Mouse (Mus musculus): ENCODE data around the gene Tmem127. TPM values are rescaled to one million over a fixed set of nuclear protein-coding genes. Genes with fewer than 3 reads are reported as not detected.
"Not testable (repeated sequence)": the region's sequence is repeated elsewhere in the genome, so short reads cannot be mapped to it uniquely, and the experiment has no call there.

Tmem127 gene
- total and polyA plus RNA-seq, 3 experiments: 11.5 to 15.8 (median 11.9) TPM

- H3K4me2 ChIP-seq (ENCODE audit: insufficient read depth, low read depth, poor library complexity, severe bottlenecking); H3K9me3 ChIP-seq (replicated peaks; ENCODE audit: low read length); H3K9ac ChIP-seq (ENCODE audit: insufficient read depth, low read depth); DNase-seq (ENCODE audit: extremely low read depth); H3K27me3 ChIP-seq (replicated peaks); in situ Hi-C loops (cut with MboI; ENCODE audit: low pct_ligation_motif_present, low pct_unique_long_range_greater_than_20kb, low sequenced_read_pairs); H3K27ac ChIP-seq (ENCODE audit: insufficient read depth, low read depth); dilution Hi-C loops (cut with MboI; ENCODE audit: extremely low pct_ligation_motif_present, extremely low pct_unique_long_range_greater_than_20kb, low sequenced_read_pairs): not testable (repeated sequence)
- peaks cover 53% of the 10 kb centered on the region for H3K79me2 ChIP-seq (replicated peaks; ENCODE audit: control insufficient read depth, extremely low read depth, insufficient read depth, poor library complexity, severe bottlenecking)
- H3K4me1 ChIP-seq (ENCODE audit: control insufficient read depth in 1 of 2, insufficient read depth in 2 of 2): peaks cover 3 to 44% of the 10 kb centered on the region in 2 experiments; a peak in 3 of 4 replicates
- TF ChIP-seq TBP (conservative IDR thresholded peaks at IDR 0.05; ENCODE audit: low read depth, low read length): 0 out of 2 replicates have a peak, but pooled peaks have one; percentile 37
- H3K4me3 ChIP-seq (replicated peaks in 1 of 3; ENCODE audit: low read depth in 2 of 3, low read length in 2 of 3, poor library complexity in 1 of 3): peak overlapping the region in 1 of 3 experiments; percentile 64
- H3K36me3 ChIP-seq (replicated peaks in 1 of 2; ENCODE audit: control insufficient read depth in 1 of 2, insufficient read depth in 1 of 2, low read length in 1 of 2): peaks cover 0 to 20% of the 10 kb centered on the region in 2 experiments
Measured at GRCm38 (mm10) chr2:127272049-127272448, 24.3 kb downstream of the Tmem127 start.

- H3K4me3 ChIP-seq (replicated peaks in 1 of 3; ENCODE audit: low read depth in 2 of 3, low read length in 2 of 3, poor library complexity in 1 of 3): no peak overlapping the region
- TF ChIP-seq POLR2A (IDR thresholded peaks at IDR 0.05; ENCODE audit: low read depth, low read length) (no peak), TCF12 (IDR thresholded peaks at IDR 0.05; ENCODE audit: low read depth, low read length) (no peak), JUN (IDR thresholded peaks at IDR 0.05; ENCODE audit: insufficient read depth, low read depth, low read length) (no peak), KAT2A (IDR thresholded peaks at IDR 0.05; ENCODE audit: insufficient replicate concordance, low read length) (no peak), NELFE (IDR thresholded peaks at IDR 0.05; ENCODE audit: low read depth, low read length) (no peak), CHD1 (IDR thresholded peaks at IDR 0.05; ENCODE audit: low read depth, low read length) (no peak), MYC (IDR thresholded peaks at IDR 0.05; ENCODE audit: low read depth, low read length) (no peak), ZNF384 (IDR thresholded peaks at IDR 0.05; ENCODE audit: low read depth, low read length) (no peak), RAD21 (IDR thresholded peaks at IDR 0.05; ENCODE audit: low read depth, low read length) (no peak), SIN3A (IDR thresholded peaks at IDR 0.05; ENCODE audit: low read length) (no peak), ETS1 (conservative IDR thresholded peaks at IDR 0.05; ENCODE audit: low read depth, low read length) (no peak)
- peaks cover 0 to 14% of the 10 kb centered on the region in 2 experiments for H3K36me3 ChIP-seq (replicated peaks in 1 of 2; ENCODE audit: control insufficient read depth in 1 of 2, insufficient read depth in 1 of 2, low read length in 1 of 2)
- dilution Hi-C loops (cut with MboI; ENCODE audit: extremely low pct_ligation_motif_present, extremely low pct_unique_long_range_greater_than_20kb, low sequenced_read_pairs): no loop called here
- no peak overlapping the region for H3K4me2 ChIP-seq (ENCODE audit: insufficient read depth, low read depth, poor library complexity, severe bottlenecking)
- DNase-seq (ENCODE audit: extremely low read depth): no peak
- in situ Hi-C loops (cut with MboI; ENCODE audit: low pct_ligation_motif_present, low pct_unique_long_range_greater_than_20kb, low sequenced_read_pairs): no loop called here
- H3K9ac ChIP-seq (ENCODE audit: insufficient read depth, low read depth): no peak overlapping the region
- peaks cover 3 to 44% of the 10 kb centered on the region in 2 experiments; a peak in 3 of 4 replicates for H3K4me1 ChIP-seq (ENCODE audit: control insufficient read depth in 1 of 2, insufficient read depth in 2 of 2)
- H3K79me2 ChIP-seq (replicated peaks; ENCODE audit: control insufficient read depth, extremely low read depth, insufficient read depth, poor library complexity, severe bottlenecking): peaks cover 53% of the 10 kb centered on the region
- no peaks in the 10 kb centered on the region for H3K27me3 ChIP-seq (replicated peaks)
- H3K9me3 ChIP-seq (replicated peaks; ENCODE audit: low read length): no peaks in the 10 kb centered on the region
- H3K27ac ChIP-seq (ENCODE audit: insufficient read depth, low read depth): no peak overlapping the region
Measured at GRCm38 (mm10) chr2:127272806-127273205, 25.1 kb downstream of the Tmem127 start.

- Histone ChIP-seq H3K27me3 (replicated peaks) (no peaks in the 10 kb centered on the region), H3K9ac (ENCODE audit: insufficient read depth, low read depth) (no peak overlapping the region), H3K4me3 (replicated peaks in 1 of 3; ENCODE audit: low read depth in 2 of 3, low read length in 2 of 3, poor library complexity in 1 of 3) (no peak overlapping the region), H3K9me3 (replicated peaks; ENCODE audit: low read length) (no peaks in the 10 kb centered on the region), H3K27ac (ENCODE audit: insufficient read depth, low read depth) (no peak overlapping the region), H3K4me1 (ENCODE audit: control insufficient read depth in 1 of 2, insufficient read depth in 2 of 2) (peaks cover 3 to 42% of the 10 kb centered on the region in 2 experiments; a peak in 3 of 4 replicates), H3K79me2 (replicated peaks; ENCODE audit: control insufficient read depth, extremely low read depth, insufficient read depth, poor library complexity, severe bottlenecking) (peaks cover 61% of the 10 kb centered on the region), H3K36me3 (replicated peaks in 1 of 2; ENCODE audit: control insufficient read depth in 1 of 2, insufficient read depth in 1 of 2, low read length in 1 of 2) (peaks cover 0 to 16% of the 10 kb centered on the region in 2 experiments), H3K4me2 (ENCODE audit: insufficient read depth, low read depth, poor library complexity, severe bottlenecking) (no peak overlapping the region)
- DNase-seq (ENCODE audit: extremely low read depth): no peak
- dilution Hi-C loops (cut with MboI; ENCODE audit: extremely low pct_ligation_motif_present, extremely low pct_unique_long_range_greater_than_20kb, low sequenced_read_pairs): no loop called here
- in situ Hi-C loops (cut with MboI; ENCODE audit: low pct_ligation_motif_present, low pct_unique_long_range_greater_than_20kb, low sequenced_read_pairs): no loop called here
- TF ChIP-seq MAFK (IDR thresholded peaks at IDR 0.05; ENCODE audit: insufficient replicate concordance, low read length) (no peak), ZC3H11A (IDR thresholded peaks at IDR 0.05; ENCODE audit: low read depth, low read length) (no peak), SMC3 (IDR thresholded peaks at IDR 0.05; ENCODE audit: low read depth, low read length) (no peak), MAZ (IDR thresholded peaks at IDR 0.05; ENCODE audit: low read depth, low read length) (no peak), RCOR1 (conservative IDR thresholded peaks at IDR 0.05; ENCODE audit: low read depth, low read length) (no peak), ETS1 (conservative IDR thresholded peaks at IDR 0.05; ENCODE audit: low read depth, low read length) (no peak), CHD1 (IDR thresholded peaks at IDR 0.05; ENCODE audit: low read depth, low read length) (no peak), ELF1 (IDR thresholded peaks at IDR 0.05; ENCODE audit: low read depth, low read length) (no peak), IRF4 (IDR thresholded peaks at IDR 0.05; ENCODE audit: low read depth, low read length) (no peak), ZNF384 (IDR thresholded peaks at IDR 0.05; ENCODE audit: low read depth, low read length) (no peak), GABPA (IDR thresholded peaks at IDR 0.05; ENCODE audit: insufficient replicate concordance, low read depth, low read length) (no peak), UBTF (IDR thresholded peaks at IDR 0.05; ENCODE audit: low read depth, low read length) (no peak), PAX5 (IDR thresholded peaks at IDR 0.05; ENCODE audit: low read length) (no peak)
Measured at GRCm38 (mm10) chr2:127274590-127274989, 26.9 kb downstream of the Tmem127 start.
